Mouse (Mus musculus) forebrain, embryonic 11.5 days (tissue): ENCODE data around the gene Pappa. TPM values are rescaled to one million over a fixed set of nuclear protein-coding genes. Genes with fewer than 3 reads are reported as not detected.

Source experiments
- ATAC-seq: fragments of 200-750 bp; cut with Nextera tagmentation; replicated peaks from 2 replicates; pipeline ENCODE4 v1.8.0; 2017; ENCODE audit warnings: moderate TSS enrichment; ENCODE audit not compliant: low FRiP score
- DNase-seq: peaks from one replicate; pipeline ENCODE4 v3.0.0-alpha.2; 2017; ENCODE audit warnings: low spot score
- H3K27ac ChIP-seq: fragments of 300-500 bp; sonication (generic); 2 replicates; pipeline ENCODE4 v1.5.1; 2014; ENCODE audit warnings: low read depth, low read length
- H3K27me3 ChIP-seq: fragments of 300-500 bp; sonication (generic); 2 replicates; pipeline ENCODE4 v1.6.1; 2014; ENCODE audit warnings: mild to moderate bottlenecking, low read length, mixed read lengths; ENCODE audit not compliant: control insufficient read depth, insufficient read depth
- H3K36me3 ChIP-seq: fragments of 300-500 bp; sonication (generic); 2 replicates; pipeline ENCODE4 v1.6.1; 2014; ENCODE audit warnings: mild to moderate bottlenecking, low read length, moderate library complexity, mixed read lengths; ENCODE audit not compliant: control insufficient read depth, insufficient read depth
- H3K4me1 ChIP-seq: fragments of 300-500 bp; sonication (generic); replicated peaks from 2 replicates; pipeline ENCODE4 v1.6.1; 2014; ENCODE audit warnings: low read length, mixed read lengths; ENCODE audit not compliant: control insufficient read depth, insufficient read depth
- H3K4me2 ChIP-seq: fragments of 300-500 bp; sonication (generic); 2 replicates; pipeline ENCODE4 v1.6.1; 2014; ENCODE audit warnings: low read depth, mild to moderate bottlenecking, low read length, moderate library complexity, mixed read lengths; ENCODE audit not compliant: severe bottlenecking
- H3K4me3 ChIP-seq: fragments of 300-500 bp; sonication (generic); 2 replicates; pipeline ENCODE4 v1.5.1; 2014; ENCODE audit warnings: low read depth, low read length
- H3K9ac ChIP-seq: fragments of 300-500 bp; sonication (generic); 2 replicates; pipeline ENCODE4 v1.6.1; 2014; ENCODE audit warnings: low read length
- H3K9me3 ChIP-seq: fragments of 300-500 bp; sonication (generic); 2 replicates; pipeline ENCODE4 v1.6.1; 2016; ENCODE audit warnings: low read length, mixed read lengths; ENCODE audit not compliant: control insufficient read depth
- WGBS: fragments of 180-500 bp; shearing (Covaris S2); extraction: QIAGEN DNeasy Blood & Tissue Kit; methylation state at CpG from one replicate; pipeline ENCODE4 v1.1.7; 2014; 5-methylcytosine and 5-hydroxymethylcytosine counted together
- polyA plus RNA-seq: library from polyadenylated mRNA; unstranded; fragments of >200 nt; fragmentation: Nextera tagmentation; extraction: Ambion mirVana; gene quantifications from 2 replicates; pipeline ENCODE4 v1.2.1, GENCODE M21; 2014

Pappa gene
- polyA plus RNA-seq, 1 experiment from 2014 or later = 4.1 TPM

DNA sequence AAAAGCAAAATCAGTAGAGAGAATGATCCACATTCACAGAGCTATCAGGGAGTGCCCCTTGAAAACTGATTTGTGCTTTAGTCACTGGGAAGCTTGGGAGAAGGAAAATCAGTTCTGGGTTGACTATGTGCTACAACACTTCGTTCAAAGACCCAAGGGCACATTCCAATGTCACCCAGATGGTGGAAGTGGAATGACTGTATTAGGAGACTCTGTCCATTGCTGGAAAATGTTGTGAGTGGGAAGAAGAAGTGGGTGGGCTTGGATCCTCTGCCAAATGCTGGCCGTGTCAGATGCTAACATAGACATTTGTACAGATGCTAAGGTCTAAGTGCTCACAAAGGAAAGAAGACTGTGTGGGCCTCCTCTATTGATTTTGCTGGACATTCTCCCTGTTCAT, 29.6 kb downstream of the Pappa start:
- H3K4me3 ChIP-seq = no peak overlapping the region
- no peak overlapping the region for H3K4me2 ChIP-seq
- ATAC-seq (no peak), DNase-seq (no peak)
- H3K9ac ChIP-seq = no peak overlapping the region
- H3K4me1 ChIP-seq = no peaks in the 10 kb centered on the region
- no peaks in the 10 kb centered on the region; the same call in 1 of the 2 replicates for H3K36me3 ChIP-seq
- WGBS = 88% methylated on average over 2 of the region's 2 CpGs
- H3K9me3 ChIP-seq = no peaks in the 10 kb centered on the region
- H3K27ac ChIP-seq = no peak overlapping the region
- H3K27me3 ChIP-seq = no peaks in the 10 kb centered on the region

DNA sequence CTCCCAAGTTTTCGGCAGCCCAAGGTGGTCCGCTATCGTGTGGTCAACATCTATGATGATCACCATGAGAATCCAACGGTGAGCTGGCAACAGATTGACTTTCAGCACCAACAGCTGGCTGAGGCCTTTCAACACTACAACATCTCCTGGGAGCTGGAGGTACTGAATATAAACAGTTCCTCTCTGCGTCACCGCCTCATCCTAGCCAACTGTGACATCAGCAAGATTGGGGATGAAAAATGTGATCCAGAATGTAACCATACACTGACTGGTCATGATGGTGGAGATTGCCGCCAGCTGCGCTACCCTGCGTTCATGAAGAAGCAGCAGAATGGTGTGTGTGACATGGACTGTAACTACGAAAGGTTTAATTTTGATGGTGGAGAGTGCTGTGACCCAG, 32.3 kb downstream of the Pappa start:
- H3K4me3 ChIP-seq = no peak overlapping the region
- DNase-seq (no peak), ATAC-seq (no peak)
- no peak overlapping the region for H3K4me2 ChIP-seq
- H3K27ac ChIP-seq = no peak overlapping the region
- 97% methylated on average over 10 of the region's 10 CpGs for WGBS
- no peaks in the 10 kb centered on the region for H3K9me3 ChIP-seq
- H3K9ac ChIP-seq = no peak overlapping the region
- H3K4me1 ChIP-seq = no peaks in the 10 kb centered on the region
- H3K27me3 ChIP-seq = no peaks in the 10 kb centered on the region
- no peaks in the 10 kb centered on the region; the same call in 1 of the 2 replicates for H3K36me3 ChIP-seq

DNA sequence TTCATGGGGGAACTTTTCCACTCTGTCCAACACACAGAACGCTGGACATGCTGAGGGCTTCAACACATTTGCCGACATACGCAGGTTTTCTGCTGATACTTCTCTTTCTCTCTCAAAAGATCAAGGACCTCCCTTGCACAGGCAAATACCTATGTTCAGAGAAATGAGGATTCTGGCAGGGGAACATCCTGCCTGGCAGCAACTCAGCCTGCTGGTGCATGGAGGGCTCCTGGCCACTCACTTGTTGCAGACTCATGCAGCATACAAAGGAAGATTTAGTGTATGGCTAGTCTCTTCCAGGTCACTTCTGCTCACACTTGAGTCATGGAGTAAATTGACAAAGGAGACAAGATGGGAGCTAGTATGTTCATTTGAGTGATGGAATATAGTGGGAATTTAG, 34.7 kb downstream of the Pappa start:
- no peak for ATAC-seq
- no peaks in the 10 kb centered on the region for H3K4me1 ChIP-seq
- H3K36me3 ChIP-seq = no peaks in the 10 kb centered on the region; the same call in 1 of the 2 replicates
- WGBS = 91% methylated on average over 3 of the region's 3 CpGs
- no peak overlapping the region for H3K4me2 ChIP-seq
- no peak overlapping the region for H3K27ac ChIP-seq
- DNase-seq = no peak
- no peaks in the 10 kb centered on the region for H3K9me3 ChIP-seq
- H3K4me3 ChIP-seq = no peak overlapping the region
- H3K9ac ChIP-seq = no peak overlapping the region
- no peaks in the 10 kb centered on the region for H3K27me3 ChIP-seq

DNA sequence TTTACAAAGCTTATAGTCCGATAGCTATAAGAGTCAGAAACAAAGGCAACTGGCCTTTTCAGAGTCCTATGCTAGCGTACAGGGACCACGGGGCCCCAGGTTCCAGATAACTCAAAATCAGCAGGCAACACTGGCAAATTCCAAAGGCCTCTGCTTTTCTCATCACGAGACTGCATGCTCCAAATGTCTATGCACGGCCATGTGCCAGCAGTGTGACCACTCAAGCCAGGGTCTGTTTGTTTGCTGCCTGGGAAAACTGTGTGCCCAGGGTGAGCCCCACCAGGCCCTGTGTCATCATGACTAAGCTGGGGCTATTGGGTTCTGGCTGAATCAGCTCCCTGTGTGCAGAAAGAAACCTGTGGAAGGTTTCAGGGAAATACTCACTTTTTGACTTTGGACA, 35.5 kb downstream of the Pappa start:
- H3K4me2 ChIP-seq = no peak overlapping the region
- no peak for DNase-seq
- no peak overlapping the region for H3K27ac ChIP-seq
- H3K9ac ChIP-seq = no peak overlapping the region
- no peaks in the 10 kb centered on the region; the same call in 1 of the 2 replicates for H3K36me3 ChIP-seq
- ATAC-seq = no peak
- no peaks in the 10 kb centered on the region for H3K4me1 ChIP-seq
- H3K27me3 ChIP-seq = no peaks in the 10 kb centered on the region
- WGBS = 70% methylated on average over 5 of the region's 5 CpGs
- H3K9me3 ChIP-seq = no peaks in the 10 kb centered on the region
- no peak overlapping the region for H3K4me3 ChIP-seq

DNA sequence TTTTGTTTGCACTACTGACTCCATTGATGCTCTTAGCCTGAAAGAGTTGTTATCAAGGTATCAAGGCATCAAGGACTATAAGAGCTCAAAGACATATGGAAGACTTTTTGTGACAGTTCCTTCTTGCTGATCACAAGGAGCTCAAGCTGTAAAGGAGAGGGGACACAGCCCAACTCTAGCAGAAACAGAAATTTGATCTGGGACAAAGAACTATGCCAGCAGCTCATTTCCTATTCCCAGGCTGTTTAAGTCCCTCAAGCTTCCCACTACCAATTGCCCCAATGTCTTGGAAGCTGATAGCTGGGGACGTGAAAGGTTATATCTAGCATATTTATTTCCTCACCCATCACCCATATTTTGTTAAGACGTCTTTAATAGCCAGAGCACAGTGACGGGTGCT, 39.7 kb downstream of the Pappa start:
- Histone ChIP-seq H3K27me3 (no peaks in the 10 kb centered on the region), H3K4me2 (no peak overlapping the region), H3K27ac (no peak overlapping the region), H3K9me3 (no peaks in the 10 kb centered on the region), H3K36me3 (no peaks in the 10 kb centered on the region), H3K4me1 (no peaks in the 10 kb centered on the region), H3K4me3 (no peak overlapping the region), H3K9ac (no peak overlapping the region)
- DNase-seq (no peak), ATAC-seq (no peak)
- 87% methylated on average over 3 of the region's 3 CpGs for WGBS

DNA sequence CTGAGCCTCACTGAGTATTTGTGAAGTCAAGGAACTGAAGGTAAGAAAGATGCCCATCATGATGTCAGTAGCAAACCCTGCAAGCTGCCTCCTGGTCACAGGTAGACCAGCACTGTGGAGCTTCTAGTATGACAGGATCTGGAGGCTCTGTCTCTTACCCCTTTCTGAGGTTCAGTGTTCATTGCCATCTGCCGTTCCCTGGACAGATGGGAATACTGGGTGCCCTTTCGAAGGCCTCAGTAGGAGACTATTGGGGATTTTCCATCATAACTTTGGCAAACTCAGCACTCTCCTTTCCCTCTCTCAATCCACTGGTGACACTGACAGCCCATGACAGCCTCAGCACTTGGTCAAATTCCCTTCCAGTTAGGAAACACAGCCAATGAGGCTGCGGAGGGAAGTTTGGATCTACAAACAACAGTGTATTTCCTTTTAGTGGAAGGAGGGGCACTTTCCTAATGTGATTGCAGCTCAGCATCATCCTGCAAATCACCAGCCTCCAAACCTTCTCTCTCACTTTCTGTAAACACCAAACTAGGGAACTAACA, 42.4 kb downstream of the Pappa start:
- H3K4me3 ChIP-seq = no peak overlapping the region
- no peak overlapping the region for H3K4me2 ChIP-seq
- H3K27ac ChIP-seq = no peak overlapping the region
- no peak overlapping the region for H3K9ac ChIP-seq
- ATAC-seq (no peak), DNase-seq (no peak)
- no peaks in the 10 kb centered on the region for H3K36me3 ChIP-seq
- no peaks in the 10 kb centered on the region for H3K4me1 ChIP-seq
- WGBS = 91% methylated on average over 3 of the region's 3 CpGs
- no peaks in the 10 kb centered on the region for H3K9me3 ChIP-seq
- H3K27me3 ChIP-seq = no peaks in the 10 kb centered on the region

DNA sequence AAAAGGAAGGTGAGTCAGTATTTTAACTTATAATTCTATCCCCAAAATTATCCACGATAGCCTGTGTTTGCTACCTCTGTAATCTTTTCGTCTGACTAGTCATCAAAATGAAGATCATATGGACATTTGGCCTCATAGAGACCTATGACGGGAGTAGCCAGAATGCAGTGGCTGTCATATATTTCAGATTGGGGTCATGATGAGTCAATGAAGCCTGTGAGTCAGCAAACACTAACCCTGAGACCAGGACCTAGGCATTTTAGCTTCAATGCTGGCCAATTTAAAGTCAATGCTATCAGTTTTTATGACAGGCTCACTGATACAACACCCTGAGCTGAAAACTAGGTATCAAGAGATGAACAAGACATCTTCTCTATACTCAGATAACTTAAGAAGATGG, 50.5 kb downstream of the Pappa start:
- WGBS = 91% methylated on average over 3 of the region's 3 CpGs
- Histone ChIP-seq H3K4me3 (no peak overlapping the region), H3K4me2 (no peak overlapping the region), H3K4me1 (no peaks in the 10 kb centered on the region), H3K9ac (no peak overlapping the region), H3K27me3 (no peaks in the 10 kb centered on the region), H3K9me3 (no peaks in the 10 kb centered on the region), H3K27ac (no peak overlapping the region), H3K36me3 (no peaks in the 10 kb centered on the region)
- ATAC-seq (no peak), DNase-seq (no peak)

DNA sequence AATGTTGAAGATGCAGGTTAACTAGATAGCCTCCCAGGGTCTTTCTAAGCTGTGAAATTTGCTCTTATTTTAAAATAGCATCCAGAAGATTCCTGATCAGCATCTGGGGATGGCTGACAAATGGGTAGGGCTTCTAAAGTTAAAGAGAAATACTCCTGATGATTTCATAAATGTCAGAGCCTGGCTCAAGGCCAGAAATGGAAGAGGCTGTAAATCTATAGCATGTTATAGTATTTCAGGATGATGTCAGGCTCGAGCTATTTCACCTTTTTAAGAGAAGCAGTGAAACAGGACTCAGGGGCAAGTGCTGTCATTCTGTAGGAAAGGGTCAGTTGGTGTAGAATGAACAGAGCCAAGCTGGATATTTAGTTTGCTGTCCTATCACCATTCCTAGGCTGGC, 54.2 kb downstream of the Pappa start:
- H3K4me3 ChIP-seq = no peak overlapping the region
- H3K9ac ChIP-seq = no peak overlapping the region
- 63% methylated on average over 1 of the region's 1 CpGs for WGBS
- no peaks in the 10 kb centered on the region for H3K27me3 ChIP-seq
- DNase-seq (no peak), ATAC-seq (no peak)
- H3K36me3 ChIP-seq = no peaks in the 10 kb centered on the region
- no peak overlapping the region for H3K4me2 ChIP-seq
- H3K4me1 ChIP-seq = peaks cover 4% of the 10 kb centered on the region
- no peak overlapping the region for H3K27ac ChIP-seq
- no peaks in the 10 kb centered on the region for H3K9me3 ChIP-seq

DNA sequence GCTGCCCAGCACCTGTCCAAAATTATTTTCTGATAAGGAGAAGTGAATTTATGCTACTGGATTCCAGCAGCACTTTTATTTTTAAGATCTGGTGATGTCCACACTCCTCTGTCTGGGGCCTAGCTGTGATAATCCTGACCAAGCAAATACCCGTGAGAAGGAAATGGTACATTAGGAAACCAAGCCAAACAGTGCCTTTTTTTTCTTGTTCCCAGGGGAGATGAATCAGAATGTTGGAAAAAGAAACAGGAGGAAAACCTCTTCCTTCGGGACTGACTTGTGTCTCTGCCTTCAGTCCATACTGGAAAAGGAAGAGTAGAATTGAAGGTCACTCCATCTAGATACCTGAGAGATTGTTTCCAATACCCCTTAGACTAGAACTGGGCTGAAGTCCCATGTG, 63.3 kb downstream of the Pappa start:
- no peak for DNase-seq
- 69% methylated on average over 2 of the region's 2 CpGs for whole genome bisulfite sequencing

More for the DNA sequence above, 63.3 kb downstream of the Pappa start:
- Histone ChIP-seq H3K4me3 (no peak overlapping the region), H3K27ac (no peak overlapping the region), H3K27me3 (no peaks in the 10 kb centered on the region), H3K9me3 (no peaks in the 10 kb centered on the region), H3K36me3 (no peaks in the 10 kb centered on the region; the same call in none of the 2 replicates), H3K9ac (no peak overlapping the region), H3K4me1 (peaks cover 4% of the 10 kb centered on the region), H3K4me2 (no peak overlapping the region)
- no peak for ATAC-seq
